Mouse (Mus musculus): ENCODE results near the gene Pnma1. TPM values are rescaled to one million over a fixed set of nuclear protein-coding genes. Genes with fewer than 3 reads are reported as not detected.

Pnma1 gene
- polyA plus RNA-seq (2015; fragmentation: Nextera tagmentation; extraction: Ambion mirVana): 1.8 and 3.0 TPM in 2 replicates

GRCm38 (mm10) chr12:84147954-84148621 lies at the start of gene Pnma1:
Gene Pnma1, minus strand, starts transcription at chr12:84148489.
- Histone ChIP-seq H3K27ac (replicated peaks) (no peak within 1 kb of the TSS), H3K4me3 (replicated peaks) (peak within 1 kb of the TSS; percentile 55), H3K9ac (peak within 1 kb of the TSS; percentile 31), H3K4me2 (replicated peaks) (peak within 1 kb of the TSS; percentile 85), H3K27me3 (no peaks in the 10 kb centered on the region), H3K4me1 (peaks cover 19% of the 10 kb centered on the region), H3K36me3 (peaks cover 15% of the 10 kb centered on the region), H3K9me3 (replicated peaks) (no peaks in the 10 kb centered on the region)
- ATAC-seq (ENCODE audit: insufficient number of reproducible peaks, low FRiP score, low TSS enrichment, low read depth): peak; percentile 76
- 2% methylated on average over 50 of the region's 50 CpGs for WGBS

- ATAC-seq (ENCODE audit: insufficient number of reproducible peaks, low FRiP score, low TSS enrichment, low read depth): no peak
- 33% methylated on average over 6 of the region's 6 CpGs for WGBS
- Histone ChIP-seq H3K4me1 (peaks cover 75% of the 10 kb centered on the region), H3K36me3 (no peaks in the 10 kb centered on the region), H3K27ac (replicated peaks) (peak overlapping the region; percentile 99; the same call in 1 of the 2 replicates), H3K9me3 (replicated peaks) (no peaks in the 10 kb centered on the region), H3K4me2 (replicated peaks) (no peak overlapping the region), H3K27me3 (no peaks in the 10 kb centered on the region), H3K9ac (no peak overlapping the region), H3K4me3 (replicated peaks) (no peak overlapping the region)
Observed at GRCm38 (mm10) chr12:84195195-84195594, 46.9 kb upstream of the Pnma1 start.

GRCm38 (mm10) chr12:84194400-84195109 lies 46.3 kb upstream of the Pnma1 start:
- Histone ChIP-seq H3K4me1 (peaks cover 81% of the 10 kb centered on the region), H3K4me3 (replicated peaks) (peak overlapping the region; percentile 77), H3K27me3 (no peaks in the 10 kb centered on the region), H3K9me3 (replicated peaks) (no peaks in the 10 kb centered on the region), H3K36me3 (no peaks in the 10 kb centered on the region), H3K9ac (no peak overlapping the region), H3K4me2 (replicated peaks) (peak overlapping the region; percentile 91), H3K27ac (replicated peaks) (peak overlapping the region; percentile 99)
- ATAC-seq (ENCODE audit: insufficient number of reproducible peaks, low FRiP score, low TSS enrichment, low read depth): no peak; the same call in 1 of the 2 replicates
- WGBS: 3% methylated on average over 13 of the region's 13 CpGs

GRCm38 (mm10) chr12:84193642-84194399 lies 45.5 kb upstream of the Pnma1 start:
- Histone ChIP-seq H3K4me3 (replicated peaks) (peak overlapping the region; percentile 77), H3K9ac (peak overlapping the region; percentile 88), H3K4me1 (peaks cover 84% of the 10 kb centered on the region), H3K9me3 (replicated peaks) (no peaks in the 10 kb centered on the region), H3K27me3 (no peaks in the 10 kb centered on the region), H3K27ac (replicated peaks) (peak overlapping the region; percentile 99), H3K4me2 (replicated peaks) (peak overlapping the region; percentile 91), H3K36me3 (no peaks in the 10 kb centered on the region)
- WGBS: 0% methylated on average over 49 of the region's 49 CpGs
- ATAC-seq (ENCODE audit: insufficient number of reproducible peaks, low FRiP score, low TSS enrichment, low read depth): peak; percentile 90

GRCm38 (mm10) chr12:84192741-84193641 lies 44.7 kb upstream of the Pnma1 start:
- Histone ChIP-seq H3K36me3 (no peaks in the 10 kb centered on the region), H3K27me3 (no peaks in the 10 kb centered on the region), H3K27ac (replicated peaks) (peak overlapping the region; percentile 99), H3K4me1 (peaks cover 85% of the 10 kb centered on the region), H3K9me3 (replicated peaks) (no peaks in the 10 kb centered on the region), H3K4me2 (replicated peaks) (peak overlapping the region; percentile 91), H3K9ac (peak overlapping the region; percentile 88), H3K4me3 (replicated peaks) (peak overlapping the region; percentile 77)
- under 1% methylated on average over 98 of the region's 102 CpGs for WGBS
- ATAC-seq (ENCODE audit: insufficient number of reproducible peaks, low FRiP score, low TSS enrichment, low read depth): peak; percentile 15; the same call in 1 of the 2 replicates

GRCm38 (mm10) chr12:84192280-84192679 lies 44.0 kb upstream of the Pnma1 start:
- 4% methylated on average over 13 of the region's 13 CpGs for WGBS
- Histone ChIP-seq H3K4me1 (peaks cover 86% of the 10 kb centered on the region), H3K9me3 (replicated peaks) (no peaks in the 10 kb centered on the region), H3K9ac (peak overlapping the region; percentile 88), H3K27me3 (no peaks in the 10 kb centered on the region), H3K36me3 (no peaks in the 10 kb centered on the region), H3K27ac (replicated peaks) (peak overlapping the region; percentile 99), H3K4me2 (replicated peaks) (peak overlapping the region; percentile 91), H3K4me3 (replicated peaks) (peak overlapping the region; percentile 77)
- no peak for ATAC-seq (ENCODE audit: insufficient number of reproducible peaks, low FRiP score, low TSS enrichment, low read depth)

- H3K27ac ChIP-seq (replicated peaks): no peak overlapping the region
- peaks cover 87% of the 10 kb centered on the region for H3K4me1 ChIP-seq
- no peaks in the 10 kb centered on the region for H3K27me3 ChIP-seq
- no peaks in the 10 kb centered on the region for H3K9me3 ChIP-seq (replicated peaks)
- ATAC-seq (ENCODE audit: insufficient number of reproducible peaks, low FRiP score, low TSS enrichment, low read depth): no peak
- 0 out of 2 replicates have a peak, but pooled peaks cover under 1% of the 10 kb centered on the region for H3K36me3 ChIP-seq
- H3K4me2 ChIP-seq (replicated peaks): peak overlapping the region; percentile 91
- 31% methylated on average over 5 of the region's 5 CpGs for WGBS
- peak overlapping the region; percentile 77 for H3K4me3 ChIP-seq (replicated peaks)
- no peak overlapping the region for H3K9ac ChIP-seq
Observed at GRCm38 (mm10) chr12:84191770-84192169, 43.5 kb upstream of the Pnma1 start.

- no peak overlapping the region for H3K9ac ChIP-seq
- H3K36me3 ChIP-seq: 0 out of 2 replicates have a peak, but pooled peaks cover 6% of the 10 kb centered on the region
- H3K4me3 ChIP-seq (replicated peaks): no peak overlapping the region; the same call in 1 of the 2 replicates
- peak overlapping the region; percentile 91 for H3K4me2 ChIP-seq (replicated peaks)
- no peak for ATAC-seq (ENCODE audit: insufficient number of reproducible peaks, low FRiP score, low TSS enrichment, low read depth)
- no peak overlapping the region for H3K27ac ChIP-seq (replicated peaks)
- H3K9me3 ChIP-seq (replicated peaks): no peaks in the 10 kb centered on the region
- no peaks in the 10 kb centered on the region for H3K27me3 ChIP-seq
- WGBS: 55% methylated on average over 7 of the region's 7 CpGs
- peaks cover 88% of the 10 kb centered on the region for H3K4me1 ChIP-seq
Observed at GRCm38 (mm10) chr12:84191190-84191589, 42.9 kb upstream of the Pnma1 start.

GRCm38 (mm10) chr12:84190151-84190820 lies 42.0 kb upstream of the Pnma1 start:
- Histone ChIP-seq H3K4me2 (replicated peaks) (peak overlapping the region; percentile 21), H3K36me3 (0 out of 2 replicates have a peak, but pooled peaks cover 8% of the 10 kb centered on the region), H3K27ac (replicated peaks) (no peak overlapping the region), H3K4me1 (peaks cover 89% of the 10 kb centered on the region), H3K9me3 (replicated peaks) (no peaks in the 10 kb centered on the region), H3K27me3 (no peaks in the 10 kb centered on the region), H3K9ac (no peak overlapping the region), H3K4me3 (replicated peaks) (no peak overlapping the region)
- WGBS: 48% methylated on average over 15 of the region's 15 CpGs
- no peak for ATAC-seq (ENCODE audit: insufficient number of reproducible peaks, low FRiP score, low TSS enrichment, low read depth)
